Mouse (Mus musculus) midbrain, embryonic 16.5 days (tissue): ENCODE measurements around the gene Pgf. TPM values are rescaled to one million over a fixed set of nuclear protein-coding genes. Genes with fewer than 3 reads are reported as not detected.

Source experiments
- ATAC-seq: fragments of 200-750 bp; cut with Nextera tagmentation; 2 replicates; pipeline ENCODE4 v1.8.0; 2017; ENCODE audit warnings: moderate TSS enrichment
- H3K27ac ChIP-seq: fragments of 300-500 bp; sonication (generic); 2 replicates; pipeline ENCODE4 v1.5.1; 2014; ENCODE audit warnings: mild to moderate bottlenecking, low read length, mixed read lengths
- H3K27me3 ChIP-seq: fragments of 300-500 bp; sonication (generic); 2 replicates; pipeline ENCODE4 v1.6.1; 2014; ENCODE audit warnings: low read depth, low read length, mixed read lengths; ENCODE audit not compliant: control insufficient read depth, insufficient read depth
- H3K36me3 ChIP-seq: fragments of 300-500 bp; sonication (generic); 2 replicates; pipeline ENCODE4 v1.6.1; 2014; ENCODE audit warnings: mild to moderate bottlenecking, low read length, moderate library complexity, mixed read lengths; ENCODE audit not compliant: control insufficient read depth, insufficient read depth
- H3K4me1 ChIP-seq: fragments of 300-500 bp; sonication (generic); 2 replicates; pipeline ENCODE4 v1.6.1; 2014; ENCODE audit warnings: mild to moderate bottlenecking, low read length, mixed read lengths; ENCODE audit not compliant: control insufficient read depth, insufficient read depth
- H3K4me2 ChIP-seq: fragments of 300-500 bp; sonication (generic); 2 replicates; pipeline ENCODE4 v1.6.1; 2014; ENCODE audit warnings: mild to moderate bottlenecking, low read length, mixed read lengths
- H3K4me3 ChIP-seq: fragments of 300-500 bp; sonication (generic); 2 replicates; pipeline ENCODE4 v1.5.1; 2014; ENCODE audit warnings: low read depth, mild to moderate bottlenecking, low read length, moderate library complexity, mixed read lengths
- H3K9ac ChIP-seq: fragments of 300-500 bp; sonication (generic); 2 replicates; pipeline ENCODE4 v1.6.1; 2014; ENCODE audit warnings: low read depth, low read length, mixed read lengths
- H3K9me3 ChIP-seq: fragments of 300-500 bp; sonication (generic); replicated peaks from 2 replicates; pipeline ENCODE4 v1.6.1; 2014; ENCODE audit warnings: mild to moderate bottlenecking, low read length, mixed read lengths; ENCODE audit not compliant: control insufficient read depth, poor library complexity, severe bottlenecking
- WGBS: fragments of 180-500 bp; shearing (Covaris S2); extraction: QIAGEN DNeasy Blood & Tissue Kit; methylation state at CpG from one replicate; pipeline ENCODE4 v1.1.7; 2014; 5-methylcytosine and 5-hydroxymethylcytosine counted together
- polyA plus RNA-seq: library from polyadenylated mRNA; unstranded; fragments of >200 nt; fragmentation: Nextera tagmentation; extraction: Ambion mirVana; gene quantifications from 2 replicates; pipeline ENCODE4 v1.2.1, GENCODE M21; 2015

Pgf gene
- polyA plus RNA-seq, 1 experiment from 2014 or later: 9.0 TPM

- Histone ChIP-seq H3K4me1 (peaks cover 11% of the 10 kb centered on the region; the same call in 1 of the 2 replicates), H3K4me3 (no peak overlapping the region), H3K9me3 (no peaks in the 10 kb centered on the region), H3K9ac (no peak overlapping the region), H3K27me3 (no peaks in the 10 kb centered on the region), H3K27ac (no peak overlapping the region), H3K36me3 (no peaks in the 10 kb centered on the region), H3K4me2 (no peak overlapping the region)
- WGBS: 80% methylated on average over 5 of the region's 5 CpGs
- no peak for ATAC-seq
These were observed 26.1 kb upstream of the Pgf start for GRCm38 (mm10) chr12:85203699-85204098.

DNA sequence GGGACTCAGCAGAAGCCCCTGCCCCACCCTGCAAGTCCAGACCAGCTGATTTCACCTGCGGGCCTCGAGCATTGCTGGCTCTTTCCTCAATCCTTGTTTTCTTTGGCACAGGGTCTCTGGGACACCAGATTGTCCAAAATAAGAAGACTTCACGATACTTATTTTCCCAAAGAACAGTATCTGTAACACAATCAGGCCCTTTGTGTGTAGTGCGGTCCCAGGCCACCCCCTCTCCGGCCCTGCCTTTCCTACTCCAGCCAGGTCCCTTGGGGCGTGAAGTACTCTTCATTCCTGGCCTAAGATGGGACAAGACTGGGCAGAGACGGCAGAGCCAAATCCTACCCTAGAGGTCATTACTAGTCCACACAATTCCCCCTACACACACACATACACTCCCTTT, 24.6 kb upstream of the Pgf start:
- Histone ChIP-seq H3K9ac (no peak overlapping the region), H3K9me3 (no peaks in the 10 kb centered on the region), H3K4me1 (peaks cover 11% of the 10 kb centered on the region; the same call in 1 of the 2 replicates), H3K36me3 (no peaks in the 10 kb centered on the region), H3K4me3 (no peak overlapping the region), H3K27ac (no peak overlapping the region), H3K27me3 (no peaks in the 10 kb centered on the region), H3K4me2 (no peak overlapping the region)
- no peak for ATAC-seq
- 84% methylated on average over 7 of the region's 7 CpGs for WGBS

DNA sequence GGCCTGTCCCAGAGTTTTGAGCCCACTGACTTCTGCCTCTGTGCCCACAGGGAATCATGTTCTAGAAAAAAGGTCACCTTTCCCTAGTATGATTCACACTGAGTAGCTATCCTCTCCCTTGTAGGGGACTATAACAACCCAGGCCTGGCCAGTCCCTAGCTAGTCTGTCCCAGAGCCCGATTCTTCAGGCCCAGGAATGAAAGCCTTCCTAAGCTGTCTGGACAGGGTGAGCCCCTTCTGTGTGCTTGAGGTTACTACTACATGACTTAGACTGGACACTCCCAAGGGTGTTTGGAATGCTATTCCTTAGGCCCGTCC, 24.2 kb upstream of the Pgf start:
- Histone ChIP-seq H3K4me2 (no peak overlapping the region), H3K9ac (no peak overlapping the region), H3K27me3 (no peaks in the 10 kb centered on the region), H3K4me3 (no peak overlapping the region), H3K4me1 (peaks cover 11% of the 10 kb centered on the region; the same call in 1 of the 2 replicates), H3K36me3 (no peaks in the 10 kb centered on the region), H3K9me3 (no peaks in the 10 kb centered on the region), H3K27ac (peak overlapping the region; percentile 34; the same call in 1 of the 2 replicates)
- no peak for ATAC-seq
- 63% methylated on average over 2 of the region's 2 CpGs for WGBS

- Histone ChIP-seq H3K27ac (peak overlapping the region; percentile 34), H3K9me3 (no peaks in the 10 kb centered on the region), H3K36me3 (no peaks in the 10 kb centered on the region), H3K9ac (peak overlapping the region; percentile 33; the same call in 1 of the 2 replicates), H3K4me1 (peaks cover 11% of the 10 kb centered on the region; the same call in 1 of the 2 replicates), H3K4me2 (peak overlapping the region; percentile 7; the same call in 1 of the 2 replicates), H3K27me3 (no peaks in the 10 kb centered on the region), H3K4me3 (no peak overlapping the region)
- WGBS: 13% methylated on average over 23 of the region's 24 CpGs
- ATAC-seq: peak; percentile 75
These were observed 23.6 kb upstream of the Pgf start for GRCm38 (mm10) chr12:85200929-85201829.

- Histone ChIP-seq H3K4me3 (no peak overlapping the region), H3K4me2 (no peak overlapping the region), H3K4me1 (peaks cover 11% of the 10 kb centered on the region; the same call in 1 of the 2 replicates), H3K27me3 (no peaks in the 10 kb centered on the region), H3K27ac (no peak overlapping the region), H3K36me3 (no peaks in the 10 kb centered on the region), H3K9me3 (no peaks in the 10 kb centered on the region), H3K9ac (no peak overlapping the region)
- 78% methylated on average over 1 of the region's 1 CpGs for WGBS
- ATAC-seq: no peak
These were observed 22.4 kb upstream of the Pgf start for GRCm38 (mm10) chr12:85199954-85200353.

GRCm38 (mm10) chr12:85197936-85198335, 20.3 kb upstream of the Pgf start:
- H3K36me3 ChIP-seq: no peaks in the 10 kb centered on the region
- no peak overlapping the region for H3K4me2 ChIP-seq
- no peaks in the 10 kb centered on the region for H3K9me3 ChIP-seq
- no peak overlapping the region for H3K27ac ChIP-seq
- ATAC-seq: no peak
- H3K4me3 ChIP-seq: no peak overlapping the region
- peaks cover 11% of the 10 kb centered on the region; the same call in 1 of the 2 replicates for H3K4me1 ChIP-seq
- WGBS: 62% methylated on average over 8 of the region's 8 CpGs
- H3K9ac ChIP-seq: no peak overlapping the region
- H3K27me3 ChIP-seq: no peaks in the 10 kb centered on the region

GRCm38 (mm10) chr12:85197371-85197770, 19.8 kb upstream of the Pgf start:
- Histone ChIP-seq H3K4me3 (no peak overlapping the region), H3K4me2 (no peak overlapping the region), H3K27ac (no peak overlapping the region), H3K4me1 (peaks cover 11% of the 10 kb centered on the region; the same call in 1 of the 2 replicates), H3K9ac (no peak overlapping the region), H3K36me3 (no peaks in the 10 kb centered on the region), H3K27me3 (no peaks in the 10 kb centered on the region), H3K9me3 (no peaks in the 10 kb centered on the region)
- ATAC-seq: no peak
- 73% methylated on average over 7 of the region's 7 CpGs for WGBS

GRCm38 (mm10) chr12:85196191-85196590, 18.6 kb upstream of the Pgf start:
- Histone ChIP-seq H3K36me3 (no peaks in the 10 kb centered on the region), H3K27me3 (no peaks in the 10 kb centered on the region), H3K9ac (no peak overlapping the region), H3K4me2 (no peak overlapping the region), H3K27ac (no peak overlapping the region), H3K4me3 (no peak overlapping the region), H3K9me3 (no peaks in the 10 kb centered on the region), H3K4me1 (peaks cover 6% of the 10 kb centered on the region; the same call in 1 of the 2 replicates)
- 93% methylated on average over 10 of the region's 10 CpGs for WGBS
- no peak for ATAC-seq

DNA sequence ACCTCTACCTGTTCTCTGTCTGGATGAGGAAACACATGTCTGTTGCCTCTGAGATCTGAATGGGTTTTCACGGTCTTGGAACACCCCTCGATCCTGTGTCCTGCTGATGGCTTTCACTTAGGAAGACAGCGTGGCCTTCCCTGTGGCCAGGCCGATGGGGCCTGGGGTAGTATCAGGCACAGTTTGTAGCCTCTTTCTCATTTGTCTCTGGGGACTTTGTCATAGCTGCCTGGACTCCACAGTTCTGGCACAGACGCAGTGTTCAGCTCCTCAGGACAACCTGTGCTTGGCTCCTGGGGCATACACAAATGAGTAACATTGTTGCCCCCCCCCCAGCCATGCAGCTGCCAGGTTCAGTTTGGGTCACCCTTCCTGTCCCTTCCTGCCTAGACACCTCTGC, 17.5 kb upstream of the Pgf start:
- no peaks in the 10 kb centered on the region for H3K4me1 ChIP-seq
- no peak overlapping the region; the same call in 1 of the 2 replicates for H3K27ac ChIP-seq
- no peaks in the 10 kb centered on the region for H3K36me3 ChIP-seq
- no peak overlapping the region for H3K4me2 ChIP-seq
- 88% methylated on average over 5 of the region's 5 CpGs for whole genome bisulfite sequencing
- no peak for ATAC-seq
- H3K9me3 ChIP-seq: no peaks in the 10 kb centered on the region
- no peak overlapping the region for H3K4me3 ChIP-seq
- no peak overlapping the region for H3K9ac ChIP-seq
- no peaks in the 10 kb centered on the region for H3K27me3 ChIP-seq
